Mouse (Mus musculus) small intestine, adult 2 months (tissue): ENCODE measurements around the gene Tmem102. TPM values are rescaled to one million over a fixed set of nuclear protein-coding genes. Genes with fewer than 3 reads are reported as not detected.

Experiments used
- H3K27ac ChIP-seq: fragments of 200-500 bp; 2 replicates; pipeline ENCODE4 v1.5.1; 2012; ENCODE audit warnings: low read depth, low read length, control low read depth, inconsistent platforms; ENCODE audit not compliant: insufficient read depth
- H3K27me3 ChIP-seq: fragments of 200-500 bp; 2 replicates; pipeline ENCODE4 v1.6.1; 2012; ENCODE audit warnings: mild to moderate bottlenecking, moderate library complexity, low read length, inconsistent platforms; ENCODE audit not compliant: control insufficient read depth, insufficient read depth
- H3K36me3 ChIP-seq: fragments of 200-500 bp; 2 replicates; pipeline ENCODE4 v1.6.1; 2012; ENCODE audit warnings: mild to moderate bottlenecking, low read length, control low read depth, inconsistent platforms; ENCODE audit not compliant: control insufficient read depth, insufficient read depth
- H3K4me1 ChIP-seq: fragments of 200-500 bp; 2 replicates; pipeline ENCODE4 v1.6.1; 2012; ENCODE audit warnings: low read length, inconsistent platforms, mixed read lengths; ENCODE audit not compliant: control insufficient read depth, insufficient read depth, insufficient read length
- H3K4me3 ChIP-seq: fragments of 200-500 bp; 2 replicates; pipeline ENCODE4 v1.5.1; 2012; ENCODE audit warnings: low read depth, mild to moderate bottlenecking, control low read depth, inconsistent platforms, low read length, moderate library complexity
- CTCF ChIP-seq: fragments of 200-500 bp; IDR thresholded peaks from 2 replicates; pipeline ENCODE4 v1.5.1; 2012; ENCODE audit warnings: low read depth, mild to moderate bottlenecking, control low read depth, inconsistent platforms, low read length, moderate library complexity, mixed read lengths; ENCODE audit not compliant: insufficient replicate concordance, insufficient read length; ENCODE audit errors: extremely low read depth
- POLR2A ChIP-seq: fragments of 200-500 bp; IDR thresholded peaks from 2 replicates; pipeline ENCODE4 v1.6.1; 2012; ENCODE audit warnings: low read depth, mild to moderate bottlenecking, control low read depth, inconsistent platforms, low read length, moderate library complexity
- WGBS: fragments of 180-500 bp; shearing (Covaris S2); methylation state at CpG from one replicate; pipeline ENCODE4 v1.1.7; 2018; 5-methylcytosine and 5-hydroxymethylcytosine counted together
- polyA plus RNA-seq: library from polyadenylated mRNA; depleted of rRNA; stranded (reverse); fragments of >200 nt; gene quantifications from 2 replicates; pipeline ENCODE4 v1.2.3, GENCODE M21; 2012

Tmem102 gene
- polyA plus RNA-seq, 1 experiment = 63.0 TPM

DNA sequence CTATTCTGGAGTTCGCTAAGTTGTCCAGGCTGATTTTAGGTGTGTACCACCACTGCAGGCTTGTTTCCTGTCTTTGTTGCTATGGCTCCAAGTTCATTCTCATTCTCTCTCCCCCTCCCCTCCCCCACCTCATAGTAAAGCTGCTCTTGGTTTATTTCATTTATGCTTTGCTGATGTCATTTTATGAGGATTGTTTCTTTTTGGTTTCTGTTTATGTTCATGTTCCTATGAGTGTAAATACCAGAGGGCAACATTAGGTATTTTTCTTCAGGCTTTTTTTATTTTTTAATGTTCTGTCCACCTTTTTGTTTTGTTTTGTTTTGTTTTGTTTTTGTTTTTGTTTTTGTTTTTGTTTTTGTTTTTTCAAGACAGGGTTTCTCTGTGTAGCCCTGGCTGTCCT lies 43.6 kb downstream of the Tmem102 start, which contains the start of gene Slc35g3:
Gene Slc35g3 (minus strand): TSS at position 101 of the 400 bp plus-strand sequence.
- WGBS = 75% methylated on average over 1 of the region's 1 CpGs
- TF ChIP-seq POLR2A = no peak
- no peak for TF ChIP-seq CTCF
- Histone ChIP-seq H3K36me3 (no peaks in the 10 kb centered on the region), H3K4me1 (peaks cover 8% of the 10 kb centered on the region), H3K27me3 (no peaks in the 10 kb centered on the region), H3K27ac (no peak within 1 kb of the TSS), H3K4me3 (no peak within 1 kb of the TSS)

GRCm38 (mm10) chr11:69760901-69761200 lies 44.6 kb downstream of the Tmem102 start:
- no peak overlapping the region for H3K27ac ChIP-seq
- 95% methylated on average over 7 of the region's 7 CpGs for WGBS
- no peak overlapping the region for H3K4me3 ChIP-seq
- 0 out of 2 replicates have a peak, but pooled peaks cover 1% of the 10 kb centered on the region for H3K36me3 ChIP-seq
- H3K4me1 ChIP-seq = peaks cover 8% of the 10 kb centered on the region
- no peak for TF ChIP-seq CTCF
- no peak for TF ChIP-seq POLR2A
- no peaks in the 10 kb centered on the region for H3K27me3 ChIP-seq

- Histone ChIP-seq H3K27me3 (no peaks in the 10 kb centered on the region), H3K4me1 (peaks cover 8% of the 10 kb centered on the region), H3K4me3 (no peak overlapping the region), H3K27ac (no peak overlapping the region), H3K36me3 (0 out of 2 replicates have a peak, but pooled peaks cover 1% of the 10 kb centered on the region)
- TF ChIP-seq CTCF (no peak), POLR2A (no peak)
- WGBS = 83% methylated on average over 14 of the region's 14 CpGs
Measured at GRCm38 (mm10) chr11:69760160-69760900, 45.1 kb downstream of the Tmem102 start.

GRCm38 (mm10) chr11:69758971-69759721 lies 46.3 kb downstream of the Tmem102 start:
- H3K27ac ChIP-seq = peak overlapping the region; percentile 98
- 0 out of 2 replicates have a peak, but pooled peaks cover 1% of the 10 kb centered on the region for H3K36me3 ChIP-seq
- H3K27me3 ChIP-seq = no peaks in the 10 kb centered on the region
- peak overlapping the region; percentile 57 for H3K4me3 ChIP-seq
- peaks cover 7% of the 10 kb centered on the region for H3K4me1 ChIP-seq
- WGBS = under 1% methylated on average over 37 of the region's 37 CpGs
- TF ChIP-seq CTCF (no peak), POLR2A (peak; percentile 92; the same call in 1 of the 2 replicates)

- no peaks in the 10 kb centered on the region for H3K27me3 ChIP-seq
- TF ChIP-seq CTCF (no peak), POLR2A (peak; percentile 100)
- H3K4me3 ChIP-seq = peak within 1 kb of the TSS; percentile 62
- peaks cover 7% of the 10 kb centered on the region for H3K4me1 ChIP-seq
- peak within 1 kb of the TSS; percentile 98 for H3K27ac ChIP-seq
- 0 out of 2 replicates have a peak, but pooled peaks cover 1% of the 10 kb centered on the region for H3K36me3 ChIP-seq
- WGBS = under 1% methylated on average over 35 of the region's 36 CpGs
Measured at GRCm38 (mm10) chr11:69758478-69758970, 46.9 kb downstream of the Tmem102 start, which contains the start of gene Polr2a. Gene Polr2a, minus strand, starts transcription at chr11:69758637.

GRCm38 (mm10) chr11:69758090-69758456 lies 47.4 kb downstream of the Tmem102 start:
- Histone ChIP-seq H3K27me3 (no peaks in the 10 kb centered on the region), H3K27ac (peak overlapping the region; percentile 71), H3K36me3 (0 out of 2 replicates have a peak, but pooled peaks cover 1% of the 10 kb centered on the region), H3K4me3 (peak overlapping the region; percentile 62), H3K4me1 (peaks cover 8% of the 10 kb centered on the region)
- WGBS = 0% methylated on average over 26 of the region's 26 CpGs
- TF ChIP-seq CTCF = no peak; the same call in 1 of the 2 replicates
- no peak; the same call in 1 of the 2 replicates for TF ChIP-seq POLR2A
